Mouse (Mus musculus) bone marrow macrophage, adult 2 months (primary cell): ENCODE measurements around the gene Reln.

Experiments used
- CTCF ChIP-seq: IDR thresholded peaks from 2 replicates; pipeline ENCODE4 v1.5.1; 2012; ENCODE audit warnings: low read depth, mild to moderate bottlenecking, low read length, moderate library complexity
- POLR2A ChIP-seq: IDR thresholded peaks from 2 replicates; pipeline ENCODE4 v1.6.1; 2012; ENCODE audit warnings: mild to moderate bottlenecking, low read depth, low read length, borderline replicate concordance

- TF ChIP-seq CTCF (no peak), POLR2A (no peak)
These were observed 13.7 kb downstream of the Reln start for GRCm38 (mm10) chr5:22330802-22331201.
